Mouse (Mus musculus): ENCODE results near the gene Gm21750.
"Not testable (repeated sequence)": the region's sequence is repeated elsewhere in the genome, so short reads cannot be mapped to it uniquely, and the experiment has no call there.

Gm21750 gene

GRCm38 (mm10) chr14:73660925-73661324 is at the start of gene Gm21750:
Gm21750 (plus strand) TSS chr14:73661225.
- DNase-seq (ENCODE audit: low spot score in 2 of 2): not testable (repeated sequence)

DNA sequence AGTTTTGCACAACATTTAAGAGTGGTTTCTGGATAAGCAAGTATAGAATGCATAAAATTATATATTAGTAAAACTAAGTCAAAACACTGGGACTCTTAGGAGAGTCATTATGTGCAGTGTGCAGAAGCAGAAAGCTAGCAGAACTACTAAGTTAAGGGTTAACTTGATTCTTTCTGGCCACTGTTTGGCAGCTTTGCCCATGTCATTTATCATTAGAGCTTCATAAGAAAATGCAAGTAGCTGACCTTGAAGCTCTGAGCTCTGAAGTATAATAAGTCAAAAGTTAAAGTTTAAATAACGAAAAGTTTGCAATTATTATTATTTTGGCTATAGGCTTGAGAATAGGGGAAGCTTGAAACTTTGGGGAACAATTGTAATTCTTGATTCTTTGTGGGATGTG is 46.1 kb upstream of the Gm21750 start:
- not testable (repeated sequence) for DNase-seq (ENCODE audit: low spot score in 2 of 2)

DNA sequence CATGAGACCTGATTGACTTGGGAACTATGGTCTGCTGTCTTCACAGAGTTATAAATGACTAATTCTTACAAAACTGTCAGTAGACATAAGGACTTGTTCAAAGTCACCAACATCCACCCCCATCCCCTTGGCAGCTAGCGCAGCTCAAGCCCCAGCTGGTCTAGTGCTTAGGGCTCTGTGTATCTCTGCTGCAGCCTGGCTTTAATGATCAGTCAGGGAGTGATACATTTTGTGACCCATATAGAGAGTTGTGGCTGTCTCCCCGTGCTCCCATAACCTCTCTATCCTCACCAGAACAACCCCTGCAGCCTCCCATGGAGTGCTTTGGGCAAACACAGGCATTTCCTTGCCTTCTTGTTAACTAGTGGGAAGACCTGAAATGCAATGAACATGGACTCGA is 40.1 kb upstream of the Gm21750 start:
- DNase-seq (ENCODE audit: low spot score in 2 of 2): no peak

- no peak for DNase-seq (ENCODE audit: low spot score in 2 of 2)
These were observed 38.0 kb upstream of the Gm21750 start for GRCm38 (mm10) chr14:73622988-73623387.

GRCm38 (mm10) chr14:73625469-73625868 is 35.6 kb upstream of the Gm21750 start:
- no peak for DNase-seq (ENCODE audit: low spot score in 2 of 2)

GRCm38 (mm10) chr14:73631511-73631910 is 29.5 kb upstream of the Gm21750 start:
- no peak for DNase-seq (ENCODE audit: low spot score in 2 of 2)

GRCm38 (mm10) chr14:73632648-73633263 is 28.3 kb upstream of the Gm21750 start:
- DNase-seq (ENCODE audit: low spot score in 2 of 2): peak; percentile 11 to 42

DNA sequence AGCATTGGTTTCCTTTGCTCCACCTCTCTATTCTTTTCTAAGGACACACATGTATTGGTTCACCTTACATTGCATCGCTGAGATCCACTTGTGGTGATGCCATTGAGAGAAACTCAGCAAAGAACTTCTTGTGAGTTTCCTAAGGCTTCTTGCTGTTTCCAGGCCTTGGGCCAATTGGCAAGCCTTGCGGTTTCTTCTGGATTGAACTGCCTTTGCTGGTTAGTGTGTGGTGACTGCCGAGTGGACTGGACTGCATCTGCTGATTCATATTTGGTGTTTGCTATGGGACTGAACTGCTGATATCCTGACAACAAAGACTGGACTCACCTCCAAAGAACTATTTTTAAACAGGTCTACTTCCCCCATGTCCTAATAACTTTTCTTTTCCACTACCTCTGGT is 26.7 kb upstream of the Gm21750 start:
- DNase-seq (ENCODE audit: low spot score in 2 of 2): no peak

DNA sequence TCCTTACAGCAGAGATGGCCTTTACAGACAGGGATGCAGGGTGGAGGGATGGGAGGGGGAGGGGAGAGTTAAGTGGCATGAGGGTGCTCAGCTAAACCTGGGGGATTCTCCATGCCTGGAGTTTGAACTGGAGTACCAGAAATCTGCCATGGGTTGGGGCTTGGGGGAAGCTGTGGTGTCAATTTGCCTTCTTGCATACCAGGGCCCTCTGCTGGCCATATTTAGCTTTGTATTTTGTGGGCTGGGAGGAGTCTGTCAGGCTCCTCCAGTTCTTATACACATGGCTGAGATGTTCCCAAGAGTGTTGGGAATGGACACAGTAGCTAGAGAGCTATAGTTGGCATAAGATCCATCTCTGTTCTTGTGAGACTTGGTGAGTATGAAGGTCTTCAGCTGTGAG is 23.6 kb upstream of the Gm21750 start:
- no peak for DNase-seq (ENCODE audit: low spot score in 2 of 2)

- DNase-seq (ENCODE audit: low spot score in 2 of 2): no peak
These were observed 10.8 kb upstream of the Gm21750 start for GRCm38 (mm10) chr14:73650179-73650578.

DNA sequence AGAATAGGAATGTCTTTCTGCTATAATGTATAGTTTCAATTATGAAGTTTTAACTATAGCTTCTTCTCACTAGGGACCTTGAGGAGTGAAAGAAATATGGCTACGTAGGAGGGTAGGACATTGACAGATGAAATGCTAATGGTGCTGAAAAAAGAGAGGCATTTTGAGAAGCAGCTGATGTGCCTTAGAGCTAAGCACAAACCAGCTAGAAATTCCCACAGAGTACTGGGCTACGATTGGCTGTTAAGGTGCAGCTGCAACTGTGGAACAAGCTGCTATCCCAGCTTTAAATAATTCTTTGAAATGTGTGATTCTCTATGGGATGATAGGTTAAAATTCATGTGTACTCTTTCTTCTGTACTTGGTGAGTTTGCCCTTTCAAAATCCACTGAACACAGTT is 9.1 kb downstream of the Gm21750 start:
- DNase-seq (ENCODE audit: low spot score in 2 of 2): peak; percentile 9 to 27

- DNase-seq (ENCODE audit: low spot score in 2 of 2): peak; percentile 16 to 36
These were observed 26.7 kb downstream of the Gm21750 start for GRCm38 (mm10) chr14:73687726-73688125.

DNA sequence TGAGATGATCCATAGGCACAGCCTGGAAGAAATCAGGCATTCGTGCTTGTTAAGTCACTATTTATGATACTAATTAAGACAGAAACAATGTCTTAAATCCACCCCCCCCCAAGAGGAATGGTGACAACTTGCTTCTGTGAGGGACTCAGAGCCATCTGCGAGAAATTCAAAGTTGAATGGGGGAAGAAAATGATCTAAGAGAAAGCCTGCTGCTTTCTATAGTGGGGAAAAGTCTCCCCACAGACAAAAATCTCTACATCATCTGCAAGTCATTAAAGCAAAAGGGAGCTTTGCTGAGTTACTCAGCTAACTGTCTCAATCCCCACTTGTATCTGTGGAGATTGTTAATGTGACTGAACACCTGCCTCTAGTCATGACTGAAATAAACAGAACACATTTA is 27.4 kb downstream of the Gm21750 start:
- DNase-seq (ENCODE audit: low spot score in 2 of 2): no peak

- peak in 1 of 2 experiments; percentile 11 for DNase-seq (ENCODE audit: low spot score in 2 of 2)
These were observed 39.2 kb downstream of the Gm21750 start for GRCm38 (mm10) chr14:73700256-73700655.

DNA sequence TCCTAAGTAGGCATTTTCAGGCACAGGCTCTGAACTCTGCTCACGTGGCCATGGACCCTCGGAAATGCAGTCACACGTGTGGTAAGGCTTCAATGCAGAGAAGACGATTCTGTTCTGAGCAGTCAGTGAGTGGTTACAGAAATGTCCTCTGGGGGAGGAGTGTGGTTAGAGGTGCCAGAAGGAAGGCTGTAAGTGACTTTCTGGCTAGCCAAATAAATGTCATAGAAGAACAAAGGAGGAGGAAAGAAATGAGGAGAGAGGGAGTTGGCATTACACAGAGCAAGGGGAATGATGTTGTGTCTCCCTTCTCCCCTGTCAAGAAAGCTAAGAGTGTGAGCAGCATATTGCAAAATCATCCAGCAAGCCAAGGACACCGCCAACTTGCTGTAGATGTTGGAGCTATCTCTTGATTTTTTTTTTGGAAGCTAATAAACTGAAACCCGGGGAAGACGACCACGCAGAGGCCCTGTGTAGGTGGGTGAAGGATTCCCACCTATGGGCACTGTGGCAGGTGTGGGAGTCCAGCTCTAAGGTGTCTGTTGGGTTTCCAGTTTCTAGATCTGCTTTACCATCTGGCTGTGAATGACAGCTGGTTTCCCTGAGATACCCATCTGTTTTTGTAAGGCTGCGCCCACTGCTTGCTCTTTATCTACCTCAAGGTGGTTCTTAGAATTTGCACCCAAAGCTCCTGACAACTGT is 48.5 kb downstream of the Gm21750 start:
- DNase-seq (ENCODE audit: low spot score in 2 of 2): peak; percentile 44 to 76
